Mouse (Mus musculus): Measurements from ENCODE around the gene Shank2. TPM values are rescaled to one million over a fixed set of nuclear protein-coding genes. Genes with fewer than 3 reads are reported as not detected.

Gene Shank2
- total and polyA plus RNA-seq, 3 experiments: not detected

- no peak for TF ChIP-seq RAD21 (IDR thresholded peaks at IDR 0.05; ENCODE audit: low read depth, low read length)
- TF ChIP-seq CHD1 (IDR thresholded peaks at IDR 0.05; ENCODE audit: low read depth, low read length): no peak
- no peak for TF ChIP-seq ZC3H11A (IDR thresholded peaks at IDR 0.05; ENCODE audit: low read depth, low read length)
- Histone ChIP-seq H3K9me3 (replicated peaks; ENCODE audit: low read length) (no peaks in the 10 kb centered on the region), H3K4me1 (ENCODE audit: control insufficient read depth in 1 of 2, insufficient read depth in 2 of 2) (no peaks in the 10 kb centered on the region), H3K9ac (ENCODE audit: insufficient read depth, low read depth) (no peak overlapping the region), H3K4me2 (ENCODE audit: insufficient read depth, low read depth, poor library complexity, severe bottlenecking) (no peak overlapping the region), H3K79me2 (replicated peaks; ENCODE audit: control insufficient read depth, extremely low read depth, insufficient read depth, poor library complexity, severe bottlenecking) (no peaks in the 10 kb centered on the region), H3K27me3 (replicated peaks) (peaks cover 89% of the 10 kb centered on the region), H3K36me3 (replicated peaks in 1 of 2; ENCODE audit: control insufficient read depth in 1 of 2, insufficient read depth in 1 of 2, low read length in 1 of 2) (no peaks in the 10 kb centered on the region), H3K4me3 (replicated peaks in 1 of 3; ENCODE audit: low read depth in 2 of 3, low read length in 2 of 3, poor library complexity in 1 of 3) (no peak overlapping the region), H3K27ac (ENCODE audit: insufficient read depth, low read depth) (no peak overlapping the region)
- DNase-seq (ENCODE audit: extremely low read depth): no peak
- dilution Hi-C loops (cut with MboI; ENCODE audit: extremely low pct_ligation_motif_present, extremely low pct_unique_long_range_greater_than_20kb, low sequenced_read_pairs) (no loop called here), in situ Hi-C loops (cut with MboI; ENCODE audit: low pct_ligation_motif_present, low pct_unique_long_range_greater_than_20kb, low sequenced_read_pairs) (no loop called here)
These were observed 6.4 kb downstream of the Shank2 start for GRCm38 (mm10) chr7:144008079-144008478.

GRCm38 (mm10) chr7:144008985-144009384, 7.3 kb downstream of the Shank2 start:
- dilution Hi-C loops (cut with MboI; ENCODE audit: extremely low pct_ligation_motif_present, extremely low pct_unique_long_range_greater_than_20kb, low sequenced_read_pairs): no loop called here
- no peak for DNase-seq (ENCODE audit: extremely low read depth)
- Histone ChIP-seq H3K9me3 (replicated peaks; ENCODE audit: low read length) (no peaks in the 10 kb centered on the region), H3K4me1 (ENCODE audit: control insufficient read depth in 1 of 2, insufficient read depth in 2 of 2) (no peaks in the 10 kb centered on the region), H3K4me2 (ENCODE audit: insufficient read depth, low read depth, poor library complexity, severe bottlenecking) (no peak overlapping the region), H3K4me3 (replicated peaks in 1 of 3; ENCODE audit: low read depth in 2 of 3, low read length in 2 of 3, poor library complexity in 1 of 3) (no peak overlapping the region), H3K27me3 (replicated peaks) (peaks cover 87% of the 10 kb centered on the region), H3K27ac (ENCODE audit: insufficient read depth, low read depth) (no peak overlapping the region), H3K36me3 (replicated peaks in 1 of 2; ENCODE audit: control insufficient read depth in 1 of 2, insufficient read depth in 1 of 2, low read length in 1 of 2) (no peaks in the 10 kb centered on the region), H3K9ac (ENCODE audit: insufficient read depth, low read depth) (no peak overlapping the region), H3K79me2 (replicated peaks; ENCODE audit: control insufficient read depth, extremely low read depth, insufficient read depth, poor library complexity, severe bottlenecking) (no peaks in the 10 kb centered on the region)
- TF ChIP-seq NRF1 (IDR thresholded peaks at IDR 0.05; ENCODE audit: low read depth, low read length): no peak
- in situ Hi-C loops (cut with MboI; ENCODE audit: low pct_ligation_motif_present, low pct_unique_long_range_greater_than_20kb, low sequenced_read_pairs): no loop called here

- Histone ChIP-seq H3K4me3 (replicated peaks in 1 of 3; ENCODE audit: low read depth in 2 of 3, low read length in 2 of 3, poor library complexity in 1 of 3) (no peak overlapping the region), H3K9me3 (replicated peaks; ENCODE audit: low read length) (no peaks in the 10 kb centered on the region), H3K9ac (ENCODE audit: insufficient read depth, low read depth) (no peak overlapping the region), H3K4me1 (ENCODE audit: control insufficient read depth in 1 of 2, insufficient read depth in 2 of 2) (no peaks in the 10 kb centered on the region), H3K36me3 (replicated peaks in 1 of 2; ENCODE audit: control insufficient read depth in 1 of 2, insufficient read depth in 1 of 2, low read length in 1 of 2) (no peaks in the 10 kb centered on the region), H3K27me3 (replicated peaks) (peaks cover 84% of the 10 kb centered on the region), H3K4me2 (ENCODE audit: insufficient read depth, low read depth, poor library complexity, severe bottlenecking) (no peak overlapping the region), H3K79me2 (replicated peaks; ENCODE audit: control insufficient read depth, extremely low read depth, insufficient read depth, poor library complexity, severe bottlenecking) (no peaks in the 10 kb centered on the region), H3K27ac (ENCODE audit: insufficient read depth, low read depth) (no peak overlapping the region)
- no peak for DNase-seq (ENCODE audit: extremely low read depth)
- dilution Hi-C loops (cut with MboI; ENCODE audit: extremely low pct_ligation_motif_present, extremely low pct_unique_long_range_greater_than_20kb, low sequenced_read_pairs) (no loop called here), in situ Hi-C loops (cut with MboI; ENCODE audit: low pct_ligation_motif_present, low pct_unique_long_range_greater_than_20kb, low sequenced_read_pairs) (no loop called here)
- TF ChIP-seq POLR2A (IDR thresholded peaks at IDR 0.05; ENCODE audit: low read depth, low read length): no peak
- TF ChIP-seq ZNF384 (IDR thresholded peaks at IDR 0.05; ENCODE audit: low read depth, low read length): no peak
- no peak for TF ChIP-seq CHD1 (IDR thresholded peaks at IDR 0.05; ENCODE audit: low read depth, low read length)
These were observed 12.8 kb downstream of the Shank2 start for GRCm38 (mm10) chr7:144014485-144014884.

DNA sequence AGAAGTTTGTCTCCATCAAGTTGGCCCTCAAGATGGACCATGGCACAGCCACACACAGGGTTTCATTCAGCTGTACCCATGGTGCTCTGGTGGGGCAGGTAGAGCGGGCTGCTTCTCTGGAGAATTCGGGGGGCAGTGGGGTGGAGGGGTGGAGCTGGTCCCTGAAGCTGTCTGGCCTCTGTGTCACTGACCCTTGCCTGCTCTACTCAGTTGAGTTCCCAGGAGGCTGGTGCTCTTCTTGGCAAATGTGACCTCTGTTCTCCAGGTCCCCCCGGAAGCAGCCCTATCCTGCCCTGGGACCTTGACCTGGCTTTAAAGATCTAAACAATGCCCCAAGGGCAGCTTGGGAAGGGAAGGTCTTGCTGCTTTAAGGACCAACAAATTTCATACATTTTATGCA, 20.1 kb downstream of the Shank2 start:
- no peak for TF ChIP-seq SMC3 (IDR thresholded peaks at IDR 0.05; ENCODE audit: low read depth, low read length)
- no peak for TF ChIP-seq EP300 (IDR thresholded peaks at IDR 0.05; ENCODE audit: low read length)
- TF ChIP-seq MAX (IDR thresholded peaks at IDR 0.05; ENCODE audit: low read length): no peak
- no peak for TF ChIP-seq JUND (conservative IDR thresholded peaks at IDR 0.05; ENCODE audit: low read depth, low read length)
- TF ChIP-seq SIN3A (IDR thresholded peaks at IDR 0.05; ENCODE audit: low read length): no peak
- DNase-seq (ENCODE audit: extremely low read depth): no peak
- in situ Hi-C loops (cut with MboI; ENCODE audit: low pct_ligation_motif_present, low pct_unique_long_range_greater_than_20kb, low sequenced_read_pairs): no loop called here
- Histone ChIP-seq H3K27me3 (replicated peaks) (peaks cover 90% of the 10 kb centered on the region), H3K27ac (ENCODE audit: insufficient read depth, low read depth) (no peak overlapping the region), H3K79me2 (replicated peaks; ENCODE audit: control insufficient read depth, extremely low read depth, insufficient read depth, poor library complexity, severe bottlenecking) (no peaks in the 10 kb centered on the region), H3K4me2 (ENCODE audit: insufficient read depth, low read depth, poor library complexity, severe bottlenecking) (no peak overlapping the region), H3K9me3 (replicated peaks; ENCODE audit: low read length) (peaks cover 5% of the 10 kb centered on the region), H3K4me3 (replicated peaks in 1 of 3; ENCODE audit: low read depth in 2 of 3, low read length in 2 of 3, poor library complexity in 1 of 3) (no peak overlapping the region), H3K4me1 (ENCODE audit: control insufficient read depth in 1 of 2, insufficient read depth in 2 of 2) (no peaks in the 10 kb centered on the region), H3K36me3 (replicated peaks in 1 of 2; ENCODE audit: control insufficient read depth in 1 of 2, insufficient read depth in 1 of 2, low read length in 1 of 2) (no peaks in the 10 kb centered on the region), H3K9ac (ENCODE audit: insufficient read depth, low read depth) (no peak overlapping the region)
- dilution Hi-C loops (cut with MboI; ENCODE audit: extremely low pct_ligation_motif_present, extremely low pct_unique_long_range_greater_than_20kb, low sequenced_read_pairs): no loop called here
